Mouse (Mus musculus) embryonic fibroblast, embryonic 13.5 days (primary cell): Measurements from ENCODE around the gene Prss38.

ENCODE experiments used
- CTCF ChIP-seq: IDR thresholded peaks from 2 replicates; pipeline ENCODE4 v1.5.1; 2011; ENCODE audit warnings: mild to moderate bottlenecking, control low read depth, low read length, moderate library complexity, borderline replicate concordance; ENCODE audit not compliant: insufficient read depth
- POLR2A ChIP-seq: IDR thresholded peaks from 2 replicates; pipeline ENCODE4 v1.6.1; 2011; ENCODE audit warnings: low read depth, mild to moderate bottlenecking, control low read depth, low read length, moderate library complexity

- TF ChIP-seq CTCF (no peak), POLR2A (no peak)
Observed at GRCm38 (mm10) chr11:59393591-59393990, 18.1 kb upstream of the Prss38 start.
